Mouse (Mus musculus) spleen, adult 2 months (tissue): ENCODE results near the gene Tap2.

Experiments
- CTCF ChIP-seq: fragments of 200-500 bp; IDR thresholded peaks from 2 replicates; pipeline ENCODE4 v1.5.1; 2011; ENCODE audit warnings: mild to moderate bottlenecking, inconsistent platforms; ENCODE audit not compliant: insufficient read depth, insufficient read length, insufficient replicate concordance; ENCODE audit errors: extremely low read depth
- POLR2A ChIP-seq: fragments of 200-500 bp; IDR thresholded peaks from 2 replicates; pipeline ENCODE4 v1.6.1; 2011; ENCODE audit warnings: low read depth, low read length, inconsistent platforms

- TF ChIP-seq POLR2A (no peak), CTCF (peak; percentile 19; the same call in 1 of the 2 replicates)
Measured at GRCm38 (mm10) chr17:34248764-34249163, 45.4 kb downstream of the Tap2 start.
